Mouse (Mus musculus) brown adipose tissue, adult 24 weeks (tissue): ENCODE data around the gene Nomo1. TPM values are rescaled to one million over a fixed set of nuclear protein-coding genes. Genes with fewer than 3 reads are reported as not detected.

ENCODE experiments used
- H3K27ac ChIP-seq: fragments of 200-500 bp; replicated peaks from 2 replicates; pipeline ENCODE4 v1.5.1; 2012; ENCODE audit warnings: low read depth, mild to moderate bottlenecking, low read length
- H3K4me1 ChIP-seq: fragments of 200-500 bp; 2 replicates; pipeline ENCODE4 v1.6.1; 2012; ENCODE audit warnings: low read length, mixed read lengths; ENCODE audit not compliant: control insufficient read depth, insufficient read depth, insufficient read length
- H3K4me3 ChIP-seq: fragments of 200-500 bp; 2 replicates; pipeline ENCODE4 v1.5.1; 2012; ENCODE audit warnings: low read depth, mild to moderate bottlenecking, low read length, moderate library complexity; ENCODE audit not compliant: insufficient read depth
- polyA plus RNA-seq: library from polyadenylated mRNA; stranded (reverse); fragments of >200 nt; gene quantifications from 2 replicates; pipeline ENCODE4 v1.2.4, GENCODE M21; 2012; ENCODE audit not compliant: missing spikeins, insufficient read depth, insufficient read length

Nomo1 gene
- polyA plus RNA-seq, 1 experiment = 38.6 TPM

- Histone ChIP-seq H3K4me1 (no peaks in the 10 kb centered on the region), H3K4me3 (no peak overlapping the region), H3K27ac (no peak overlapping the region)
Measured at GRCm38 (mm10) chr7:46131806-46132205, 98.3 kb downstream of the Nomo1 start.

GRCm38 (mm10) chr7:46132229-46132628 lies 98.7 kb downstream of the Nomo1 start:
- no peak overlapping the region for H3K4me3 ChIP-seq
- no peak overlapping the region for H3K27ac ChIP-seq
- H3K4me1 ChIP-seq = no peaks in the 10 kb centered on the region

Other genes starting within 250 kb of the Nomo1 start
- gene Lmtk3, start 250.0 kb upstream of the Nomo1 start, polyA plus RNA-seq = 0.36 and 0.46 TPM in 2 replicates
- 0.87 and 1.1 TPM in 2 replicates for gene Sult2b1, start 249.0 kb upstream of the Nomo1 start, polyA plus RNA-seq
- 39.1 and 45.5 TPM in 2 replicates for gene Cyth2, start 219.1 kb upstream of the Nomo1 start, polyA plus RNA-seq
- 1.1 TPM in 1 of 2 replicates, not detected in the other for gene Kcnj14, start 208.9 kb upstream of the Nomo1 start, polyA plus RNA-seq
- gene Grwd1, start 202.8 kb upstream of the Nomo1 start, polyA plus RNA-seq = 5.5 and 6.6 TPM in 2 replicates
- 95.6 and 96.1 TPM in 2 replicates for gene Kdelr1, start 160.9 kb upstream of the Nomo1 start, polyA plus RNA-seq
- not detected in 2 replicates for gene Grin2d, start 155.3 kb upstream of the Nomo1 start, polyA plus RNA-seq
- gene Syngr4, start 137.0 kb upstream of the Nomo1 start, polyA plus RNA-seq = not detected in 2 replicates
- gene Tmem143, start 136.8 kb upstream of the Nomo1 start, polyA plus RNA-seq = 151 and 189 TPM in 2 replicates
- gene Emp3, start 112.3 kb upstream of the Nomo1 start, polyA plus RNA-seq = 18.1 and 29.0 TPM in 2 replicates
- 1.2 and 1.7 TPM in 2 replicates for gene Ccdc114, start 109.6 kb upstream of the Nomo1 start, polyA plus RNA-seq
- gene Abcc6, start 3.4 kb upstream of the Nomo1 start, polyA plus RNA-seq = not detected in 2 replicates
- gene Kcnj11, start 67.1 kb downstream of the Nomo1 start, polyA plus RNA-seq = 5.1 and 10.4 TPM in 2 replicates
- 1.1 TPM in 1 of 2 replicates, not detected in the other for gene Abcc8, start 146.3 kb downstream of the Nomo1 start, polyA plus RNA-seq
- gene Ush1c, start 204.8 kb downstream of the Nomo1 start, polyA plus RNA-seq = not detected in 2 replicates
- gene Otog, start 207.3 kb downstream of the Nomo1 start, polyA plus RNA-seq = not detected in 2 replicates